Mouse (Mus musculus): ENCODE results near the gene Fsd1.

DNA sequence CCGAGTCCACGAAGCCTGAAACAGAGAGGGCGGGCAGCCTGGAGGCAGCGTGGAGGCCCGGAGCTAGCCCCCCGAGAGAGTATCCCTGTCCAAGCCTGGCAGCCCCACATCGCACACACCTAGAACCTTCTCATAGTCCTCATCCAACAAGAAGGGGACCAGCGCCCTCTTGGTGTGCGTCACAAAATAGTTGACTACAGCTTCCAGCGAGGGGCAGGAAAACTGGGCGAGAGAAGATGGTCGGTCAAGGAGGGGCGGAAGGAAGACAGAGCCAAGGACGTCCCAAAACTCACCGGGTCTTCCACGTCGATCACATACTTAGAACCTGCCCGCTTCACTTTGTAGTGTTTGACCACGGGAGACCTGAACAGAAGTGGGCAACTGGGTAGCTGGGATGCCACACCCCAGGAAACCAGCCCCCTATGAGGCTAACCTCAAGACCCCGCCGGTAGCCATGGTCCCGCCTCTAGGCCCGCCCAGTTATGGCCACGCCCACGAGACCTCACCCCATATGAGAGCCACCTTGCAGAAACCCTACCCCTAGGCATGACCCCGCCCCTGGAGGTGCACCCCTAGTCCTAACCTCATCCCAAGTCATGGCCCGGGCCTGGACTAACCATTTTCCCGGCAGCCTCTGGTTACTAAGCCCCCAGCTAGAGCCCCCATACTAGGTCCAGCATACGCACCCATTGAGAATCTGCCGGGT, 13.6 kb downstream of the Fsd1 start:
- TF ChIP-seq USF1 (IDR thresholded peaks at IDR 0.05; ENCODE audit: low read depth): no peak
- TF ChIP-seq CTCF (IDR thresholded peaks at IDR 0.05; ENCODE audit: control insufficient read depth, insufficient read depth, insufficient read length): no peak
- no peak for TF ChIP-seq MYOG (IDR thresholded peaks at IDR 0.05; ENCODE audit: control insufficient read depth, extremely low read depth, insufficient read length)
- TF ChIP-seq MYOD1 (IDR thresholded peaks at IDR 0.05; ENCODE audit: control insufficient read depth, insufficient read length, low read depth): no peak
- no peak for TF ChIP-seq CEBPB (IDR thresholded peaks at IDR 0.05; ENCODE audit: low read depth)
- TF ChIP-seq FOSL1 (IDR thresholded peaks at IDR 0.05; ENCODE audit: insufficient read depth, low read length, poor library complexity, severe bottlenecking): no peak

Measured in C2C12 (cell line).